Mouse (Mus musculus): ENCODE results near the gene Wdr46.

Wdr46 gene

DNA sequence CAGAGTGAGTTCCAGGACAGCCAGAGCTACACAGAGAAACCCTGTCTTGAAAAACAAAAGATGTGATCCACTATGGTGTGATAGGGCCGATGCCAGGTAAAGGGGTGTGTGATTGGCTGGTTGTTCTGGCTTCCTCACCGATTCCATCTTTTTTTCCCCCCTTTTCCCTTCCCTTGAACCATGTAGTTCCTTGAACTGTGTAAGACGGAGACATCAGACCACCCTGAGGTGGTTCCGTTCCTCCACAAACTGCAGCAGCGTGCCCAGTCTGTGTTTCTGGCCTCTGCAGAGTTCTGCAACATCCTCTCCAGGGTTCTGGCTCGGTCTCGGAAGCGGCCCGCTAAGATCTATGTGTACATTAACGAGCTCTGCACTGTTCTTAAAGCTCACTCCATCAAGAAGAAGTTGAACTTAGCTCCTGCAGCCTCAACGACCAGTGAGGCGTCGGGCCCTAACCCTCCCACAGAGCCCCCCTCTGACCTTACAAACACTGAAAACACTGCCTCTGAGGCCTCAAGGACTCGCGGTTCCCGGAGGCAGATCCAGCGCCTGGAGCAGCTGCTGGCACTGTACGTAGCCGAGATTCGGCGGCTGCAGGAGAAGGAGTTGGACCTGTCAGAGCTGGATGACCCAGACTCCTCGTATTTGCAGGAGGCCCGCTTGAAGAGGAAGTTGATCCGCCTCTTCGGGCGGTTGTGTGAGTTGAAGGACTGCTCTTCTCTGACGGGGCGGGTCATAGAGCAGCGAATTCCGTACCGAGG lies 29.2 kb upstream of the Wdr46 start:
- no peak for DNase-seq (ENCODE audit: low spot score in 2 of 2)

DNA sequence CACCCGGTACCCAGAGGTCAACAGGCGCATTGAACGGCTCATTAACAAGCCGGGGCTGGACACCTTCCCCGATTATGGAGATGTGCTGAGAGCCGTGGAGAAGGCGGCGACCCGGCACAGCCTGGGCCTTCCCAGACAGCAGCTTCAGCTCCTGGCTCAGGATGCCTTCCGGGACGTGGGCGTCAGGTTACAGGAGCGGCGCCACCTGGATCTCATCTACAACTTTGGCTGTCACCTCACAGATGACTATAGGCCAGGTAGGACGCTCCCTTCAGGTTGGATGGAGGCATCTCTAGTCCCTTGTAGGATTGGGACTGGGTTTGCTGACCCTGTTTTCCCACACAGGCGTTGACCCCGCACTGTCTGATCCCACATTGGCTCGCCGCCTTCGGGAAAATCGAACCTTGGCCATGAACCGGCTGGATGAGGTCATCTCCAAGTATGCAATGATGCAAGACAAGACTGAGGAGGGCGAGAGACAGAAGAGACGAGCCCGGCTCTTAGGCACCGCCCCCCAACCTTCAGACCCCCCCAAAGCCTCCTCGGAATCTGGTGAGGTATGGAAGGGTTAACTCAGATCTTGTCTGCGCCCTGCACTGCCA lies 28.5 kb upstream of the Wdr46 start:
- DNase-seq (ENCODE audit: low spot score in 2 of 2) = no peak

DNA sequence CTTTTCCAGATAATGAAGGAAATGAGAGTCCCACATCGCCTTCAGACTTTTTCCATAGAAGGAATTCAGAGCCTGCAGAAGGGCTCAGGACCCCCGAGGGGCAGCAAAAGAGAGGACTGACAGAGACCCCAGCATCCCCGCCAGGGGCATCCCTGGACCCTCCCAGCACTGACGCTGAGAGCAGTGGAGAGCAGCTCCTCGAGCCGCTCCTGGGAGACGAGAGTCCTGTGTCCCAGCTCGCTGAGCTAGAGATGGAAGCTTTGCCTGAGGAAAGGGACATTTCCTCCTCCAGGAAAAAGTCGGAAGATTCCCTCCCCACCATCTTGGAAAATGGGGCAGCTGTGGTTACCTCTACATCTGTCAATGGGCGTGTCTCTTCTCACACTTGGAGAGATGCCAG lies 27.2 kb upstream of the Wdr46 start:
- DNase-seq (ENCODE audit: low spot score in 2 of 2) = no peak

DNA sequence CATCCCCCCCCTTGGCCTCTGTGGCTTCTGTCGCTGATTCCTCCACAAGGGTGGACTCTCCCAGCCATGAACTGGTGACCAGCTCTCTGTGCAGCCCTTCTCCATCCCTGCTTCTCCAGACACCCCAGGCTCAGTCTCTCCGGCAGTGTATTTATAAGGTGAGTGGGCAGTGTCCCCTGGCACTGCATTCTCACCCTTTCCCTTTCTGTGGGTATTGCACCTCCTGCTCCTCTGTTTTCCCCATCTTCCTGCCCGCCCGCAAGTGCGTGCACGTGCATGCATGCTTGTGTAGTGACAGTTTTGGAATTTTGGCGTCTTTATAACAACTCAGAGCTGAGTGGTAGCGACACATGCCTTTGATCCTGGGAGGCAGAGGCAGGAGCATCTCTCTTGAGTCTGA lies 26.6 kb upstream of the Wdr46 start:
- DNase-seq (ENCODE audit: low spot score in 2 of 2) = no peak

DNA sequence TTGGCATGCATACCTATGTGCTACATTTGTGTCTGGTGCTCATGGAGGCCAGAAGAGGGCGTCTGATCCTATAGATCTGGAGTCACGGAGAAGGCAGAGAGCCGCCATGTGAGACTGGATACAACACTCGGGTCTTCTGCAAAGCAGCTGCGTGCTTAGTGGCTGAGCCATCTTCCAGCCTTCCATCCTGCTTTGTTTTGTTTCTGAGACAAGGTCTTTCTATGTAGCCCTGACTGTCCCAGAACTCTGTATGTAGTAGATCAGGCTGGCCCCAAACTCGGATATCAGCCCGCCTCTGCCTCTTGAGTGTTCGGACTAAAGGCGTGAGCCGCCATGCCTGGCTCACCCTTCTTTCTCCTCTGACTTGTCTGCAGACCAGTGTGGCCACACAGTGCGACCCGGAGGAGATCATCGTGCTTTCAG lies 25.5 kb upstream of the Wdr46 start:
- no peak for DNase-seq (ENCODE audit: low spot score in 2 of 2)

DNA sequence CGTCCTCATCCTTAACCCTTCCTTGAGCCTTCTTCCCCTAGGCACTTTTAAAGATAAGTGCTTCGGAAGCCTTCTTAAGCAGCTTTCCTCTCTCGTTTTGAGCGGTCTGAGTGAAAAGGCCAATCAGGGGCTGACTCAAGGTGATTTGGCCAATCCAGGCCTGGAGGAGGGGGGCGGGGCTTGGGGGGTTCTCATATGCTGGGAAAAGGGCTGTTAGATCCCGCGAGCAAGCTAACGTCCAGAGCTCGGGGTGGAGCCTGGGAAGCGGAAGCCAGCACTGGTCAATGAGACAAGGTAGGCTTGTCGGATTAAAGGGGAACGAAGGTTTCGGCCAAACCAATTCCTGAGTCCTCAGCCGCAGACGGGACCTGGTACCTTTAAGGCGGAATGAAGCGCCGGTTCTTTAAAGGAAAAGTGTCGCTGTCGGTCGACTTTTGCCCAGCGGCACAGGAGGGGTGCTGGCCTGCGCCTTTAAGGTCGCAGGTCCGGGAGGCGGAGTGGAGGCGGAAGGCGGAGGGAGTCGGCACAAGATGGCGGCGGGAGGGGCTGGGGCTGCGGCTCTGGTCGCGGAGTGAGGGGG lies 24.7 kb upstream of the Wdr46 start, which contains the start of the genes Tapbp and Zbtb22:
Gene Tapbp, plus strand, starts transcription at position 229 of the 580 bp plus-strand sequence.
Gene Zbtb22, plus strand, starts transcription at position 234 of the 580 bp plus-strand sequence.
- DNase-seq (ENCODE audit: low spot score in 2 of 2) = peak; percentile 91 to 94

DNA sequence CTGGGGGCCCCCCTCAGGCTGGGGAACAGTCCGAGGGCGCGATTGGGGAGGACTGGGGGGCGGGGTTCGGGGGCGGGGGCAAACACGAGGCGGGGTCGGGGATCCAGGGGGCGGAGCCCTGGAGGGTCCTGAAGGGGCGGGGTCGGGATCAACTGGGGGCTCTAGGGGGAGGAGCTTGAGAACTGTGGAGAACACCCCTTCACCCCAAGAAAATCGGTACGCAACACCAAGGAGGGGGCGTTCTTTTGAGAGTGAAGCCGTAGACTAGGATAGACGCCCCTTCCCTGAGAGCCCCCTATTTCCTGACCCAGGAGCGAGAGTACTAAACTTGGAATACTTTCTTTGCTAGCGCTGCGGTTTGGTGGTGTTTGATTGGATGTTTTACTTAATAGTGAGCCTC lies 24.2 kb upstream of the Wdr46 start:
- DNase-seq (ENCODE audit: low spot score in 2 of 2) = no peak

DNA sequence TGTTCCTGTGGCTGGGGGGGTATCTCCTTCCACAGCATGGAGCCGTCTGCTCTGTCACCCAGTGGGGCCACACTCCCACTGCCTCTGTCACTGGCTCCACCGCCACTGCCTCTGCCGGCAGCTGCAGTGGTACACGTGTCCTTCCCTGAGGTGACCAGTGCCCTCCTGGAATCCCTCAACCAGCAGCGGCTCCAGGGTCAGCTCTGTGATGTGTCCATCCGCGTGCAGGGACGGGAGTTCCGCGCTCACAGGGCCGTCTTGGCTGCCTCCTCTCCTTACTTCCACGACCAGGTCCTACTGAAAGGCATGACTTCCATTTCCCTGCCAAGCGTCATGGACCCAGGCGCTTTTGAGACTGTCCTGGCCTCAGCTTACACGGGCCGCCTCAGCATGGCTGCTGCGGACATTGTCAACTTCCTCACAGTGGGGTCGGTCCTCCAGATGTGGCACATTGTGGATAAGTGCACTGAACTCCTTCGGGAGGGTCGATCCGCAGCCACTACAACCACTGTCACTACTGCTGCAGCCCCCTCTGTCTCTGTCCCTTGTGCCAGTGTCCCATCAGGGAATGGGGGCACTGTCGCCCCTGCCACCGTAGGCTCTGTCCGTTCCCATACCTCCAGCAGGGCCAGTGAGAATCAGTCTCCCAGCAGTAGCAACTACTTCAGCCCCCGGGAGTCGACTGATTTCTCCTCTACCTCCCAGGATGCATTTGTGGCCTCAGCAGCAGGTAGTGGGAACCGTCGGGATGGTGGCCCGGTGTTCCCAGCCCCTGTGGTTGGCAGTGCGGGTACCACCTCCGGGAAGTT lies 23.4 kb upstream of the Wdr46 start:
- DNase-seq (ENCODE audit: low spot score in 2 of 2) = no peak

DNA sequence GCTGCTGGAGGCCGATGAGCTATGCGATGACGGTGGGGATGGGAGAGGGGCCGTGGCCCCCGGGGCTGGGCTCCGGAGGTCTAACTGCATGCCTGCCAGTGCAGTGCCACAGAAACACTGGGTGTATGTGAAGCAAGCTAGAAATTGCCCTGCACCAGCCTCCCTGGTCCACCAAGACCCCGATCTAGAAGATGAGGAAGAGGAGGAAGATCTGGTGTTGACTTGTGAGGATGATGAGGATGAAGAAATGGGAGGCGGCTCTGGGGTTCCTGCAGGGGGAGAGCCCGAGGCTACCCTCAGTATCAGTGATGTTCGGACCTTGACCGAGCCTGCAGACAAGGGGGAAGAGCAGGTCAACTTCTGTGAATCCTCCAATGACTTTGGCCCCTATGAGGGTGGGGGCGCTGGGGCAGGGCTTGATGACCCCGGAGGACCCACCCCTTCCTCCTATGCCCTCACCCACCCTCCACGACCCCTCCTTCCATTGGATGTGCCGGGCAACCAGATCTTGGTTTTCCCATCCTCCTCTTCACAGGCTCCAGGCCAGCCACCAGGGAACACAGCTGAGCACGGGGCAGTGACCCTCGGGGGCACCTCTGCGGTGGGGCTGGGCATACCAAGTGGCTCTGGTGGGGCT lies 22.7 kb upstream of the Wdr46 start:
- no peak for DNase-seq (ENCODE audit: low spot score in 2 of 2)

DNA sequence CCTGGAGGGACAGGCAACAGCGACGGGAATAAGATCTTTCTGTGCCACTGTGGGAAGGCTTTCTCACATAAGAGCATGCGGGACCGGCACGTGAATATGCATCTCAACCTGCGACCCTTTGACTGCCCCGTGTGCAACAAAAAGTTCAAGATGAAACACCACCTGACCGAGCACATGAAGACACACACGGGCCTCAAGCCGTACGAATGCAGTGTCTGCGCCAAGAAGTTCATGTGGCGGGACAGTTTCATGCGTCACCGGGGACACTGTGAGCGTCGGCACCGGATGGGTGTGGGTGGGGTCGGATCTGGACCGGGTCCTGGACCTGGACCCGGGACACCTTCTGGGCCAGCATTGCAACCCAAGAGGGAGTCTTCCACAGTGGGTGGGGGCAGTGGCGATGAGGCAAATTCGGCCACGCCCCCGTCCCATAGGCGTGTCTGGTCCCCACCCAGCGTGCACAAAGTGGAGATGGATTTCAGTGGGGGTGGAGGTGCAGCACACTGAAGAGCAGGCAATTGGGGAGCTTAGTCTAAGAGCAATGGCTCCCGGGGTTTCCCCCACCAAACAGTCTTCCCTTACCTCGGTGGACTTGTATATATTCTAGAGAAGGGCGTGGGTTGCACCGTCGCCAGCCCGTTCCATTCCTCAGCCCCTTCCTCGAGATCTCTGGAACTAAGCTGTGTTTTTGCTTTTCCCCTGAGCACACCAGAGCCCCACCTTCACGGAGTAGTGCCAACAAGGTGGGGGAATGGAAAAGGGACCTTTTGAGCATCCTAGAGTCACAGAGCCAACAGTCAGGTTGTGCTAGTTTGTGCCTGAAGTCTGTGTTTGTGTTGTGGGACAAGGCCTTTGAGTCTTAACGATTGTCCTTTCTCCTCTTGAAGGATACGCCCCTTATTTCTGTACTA lies 21.9 kb upstream of the Wdr46 start:
- peak in 1 of 2 experiments; percentile 2 for DNase-seq (ENCODE audit: low spot score in 2 of 2)

DNA sequence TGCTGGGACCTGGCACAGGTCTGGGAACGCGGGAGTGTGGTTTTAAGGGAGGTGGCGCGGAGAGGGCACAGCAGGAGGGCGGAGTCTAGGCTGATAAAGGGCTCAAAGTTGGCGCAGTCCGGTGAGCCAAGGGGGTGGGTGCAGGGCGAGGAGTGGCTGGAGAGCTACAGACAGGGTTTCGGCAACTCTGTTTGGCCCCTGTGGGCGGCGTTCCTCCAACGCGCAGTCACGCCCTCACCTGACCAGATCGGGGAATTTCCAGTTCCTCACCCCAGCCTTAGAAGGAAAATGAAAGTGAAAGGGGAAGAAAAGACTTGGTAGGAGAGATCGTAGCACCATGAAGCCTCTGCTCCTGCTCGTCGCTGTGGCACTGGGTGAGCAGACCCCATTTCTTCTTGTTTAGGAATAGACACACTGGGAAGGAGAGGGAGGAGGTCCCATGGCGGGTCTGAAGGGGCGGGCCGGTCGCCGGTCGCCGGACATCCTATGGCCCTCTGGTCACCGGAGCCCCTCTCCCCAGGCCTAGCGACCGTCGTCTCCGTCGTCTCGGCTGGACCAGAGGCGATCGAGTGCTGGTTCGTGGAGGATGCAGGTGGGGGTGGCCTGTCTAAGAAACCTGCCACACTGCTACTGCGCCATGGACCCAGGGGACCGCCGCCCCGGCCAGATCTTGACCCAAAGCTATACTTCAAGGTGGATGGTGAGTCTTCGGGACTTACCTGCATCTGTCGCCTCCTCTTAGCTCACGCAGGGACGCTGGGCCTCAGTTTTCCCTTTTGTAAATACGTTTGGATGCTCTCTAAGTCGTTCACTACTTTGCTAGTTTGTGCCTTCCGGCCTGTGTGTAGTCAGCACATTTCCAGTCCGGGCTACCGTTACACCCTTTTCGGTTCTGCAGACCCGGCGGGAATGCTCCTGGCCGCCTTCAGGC lies 20.8 kb upstream of the Wdr46 start:
- no peak for DNase-seq (ENCODE audit: low spot score in 2 of 2)

DNA sequence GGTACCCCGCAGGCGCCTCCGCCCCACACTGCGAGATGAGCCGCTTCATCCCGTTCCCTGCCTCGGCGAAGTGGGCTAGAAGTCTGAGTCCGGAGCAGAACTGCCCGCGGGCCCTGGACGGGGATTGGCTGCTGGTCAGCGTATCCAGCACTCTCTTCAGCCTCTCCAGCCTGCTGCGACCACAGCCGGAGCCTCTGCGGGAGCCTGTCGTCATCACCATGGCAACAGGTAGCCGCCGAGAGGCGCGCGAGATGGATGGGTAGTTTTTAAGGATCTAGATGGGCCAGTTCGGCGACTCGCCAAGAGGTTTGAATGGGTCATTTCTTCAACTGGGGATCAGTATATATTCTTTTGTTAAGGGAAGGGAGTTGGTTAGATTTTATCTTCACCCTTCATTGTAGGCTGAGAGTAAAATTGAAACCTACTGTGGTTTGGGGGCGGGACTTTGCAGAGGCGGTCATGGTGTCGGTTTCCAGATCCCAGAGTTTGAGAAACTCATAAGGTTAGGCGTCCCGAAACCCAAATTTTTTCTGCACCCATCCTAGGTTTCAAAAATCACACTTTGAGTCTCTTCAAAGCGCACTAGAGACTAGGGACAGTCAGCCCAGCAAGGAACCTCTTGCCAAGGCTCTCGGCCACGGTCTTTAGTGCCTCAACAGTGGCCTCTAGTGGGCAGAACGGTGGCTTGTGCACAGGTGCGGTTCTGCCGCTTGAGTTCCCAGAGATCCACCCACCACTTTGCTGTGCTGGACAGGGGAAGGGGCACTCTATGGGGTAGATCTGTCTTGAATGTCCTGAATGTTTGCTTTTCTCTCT lies 20.0 kb upstream of the Wdr46 start:
- DNase-seq (ENCODE audit: low spot score in 2 of 2) = peak; percentile 67 to 70

DNA sequence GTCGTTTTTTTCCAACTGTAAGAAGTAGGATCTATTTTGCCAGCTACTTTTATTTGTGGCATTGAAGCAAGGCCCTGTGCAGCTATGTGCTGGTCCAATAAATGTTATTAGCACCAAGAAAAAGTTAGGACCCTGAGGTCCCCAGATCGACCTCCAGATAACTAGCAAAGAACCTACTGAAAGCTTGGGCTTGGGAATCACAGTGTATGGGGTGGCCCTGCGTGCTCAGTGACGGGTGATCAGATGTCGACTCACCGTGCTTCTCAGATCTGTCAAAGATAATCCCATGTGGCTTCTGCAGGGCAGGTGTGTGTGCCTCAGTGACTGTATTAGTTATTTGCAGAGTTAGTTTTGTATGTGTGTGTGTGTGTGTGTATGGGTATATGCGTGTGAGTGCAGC lies 19.1 kb upstream of the Wdr46 start:
- no peak for DNase-seq (ENCODE audit: low spot score in 2 of 2)

DNA sequence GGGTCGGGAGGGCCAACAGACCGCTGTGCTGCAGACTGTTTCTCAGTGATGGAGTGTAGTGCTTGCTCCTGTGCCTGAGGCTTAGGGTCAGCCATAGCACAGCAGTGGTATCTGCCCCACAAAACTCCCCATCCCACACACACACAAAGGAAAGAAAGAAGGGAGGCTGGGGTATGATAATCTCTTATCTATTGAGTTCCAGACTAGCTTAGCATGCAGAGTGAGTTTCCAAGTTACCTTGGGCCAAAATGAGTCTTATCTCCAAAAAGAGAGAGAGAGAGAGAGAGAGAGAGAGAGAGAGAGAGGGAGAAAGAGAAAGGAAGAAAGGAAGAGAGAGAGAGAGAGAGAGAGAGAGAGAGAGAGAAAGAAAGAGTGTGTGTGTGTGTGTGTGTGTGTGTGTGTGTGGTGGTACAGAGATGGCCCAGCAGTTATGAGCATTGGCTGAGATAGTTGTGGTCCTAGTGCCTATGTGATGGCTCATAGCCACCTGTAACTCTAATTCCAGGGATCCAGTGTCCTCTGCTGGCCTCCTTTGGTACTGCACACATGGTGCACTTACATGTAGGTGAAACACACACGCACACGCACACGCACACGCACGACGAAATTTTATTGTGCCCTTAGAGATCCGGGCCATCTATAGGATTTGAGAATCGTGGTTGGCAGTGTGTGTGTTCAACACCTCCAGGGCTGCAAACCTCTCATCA lies 15.7 kb upstream of the Wdr46 start:
- DNase-seq (ENCODE audit: low spot score in 2 of 2) = no peak

DNA sequence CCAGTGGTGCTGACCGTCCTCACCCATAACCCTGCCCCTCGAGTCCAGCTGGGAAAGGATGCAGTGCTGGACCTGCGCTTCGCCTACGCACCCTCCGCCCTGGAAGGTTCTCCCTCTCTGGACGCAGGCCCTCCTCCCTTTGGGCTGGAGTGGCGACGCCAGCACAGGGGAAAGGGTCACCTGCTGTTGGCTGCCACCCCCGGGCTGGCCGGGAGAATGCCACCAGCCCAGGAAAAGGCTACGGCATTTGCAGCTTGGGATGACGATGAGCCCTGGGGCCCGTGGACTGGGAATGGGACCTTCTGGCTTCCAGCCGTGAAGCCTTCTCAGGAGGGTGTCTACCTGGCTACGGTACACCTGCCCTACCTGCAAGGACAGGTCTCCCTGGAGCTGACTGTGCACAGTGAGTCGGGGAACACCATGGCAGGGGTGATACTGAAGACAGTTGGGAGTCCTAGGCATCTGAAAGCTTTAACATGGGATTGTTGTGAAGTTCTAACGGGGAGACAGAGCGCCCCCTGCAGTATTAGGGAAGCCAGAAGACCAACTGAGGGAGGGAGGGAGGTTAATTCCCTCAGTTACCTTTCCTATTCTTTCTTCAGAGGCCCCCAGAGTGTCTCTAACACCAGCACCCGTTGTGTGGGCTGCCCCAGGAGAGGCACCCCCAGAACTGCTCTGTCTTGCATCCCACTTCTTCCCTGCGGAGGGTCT lies 14.9 kb upstream of the Wdr46 start:
- no peak for DNase-seq (ENCODE audit: low spot score in 2 of 2)

DNA sequence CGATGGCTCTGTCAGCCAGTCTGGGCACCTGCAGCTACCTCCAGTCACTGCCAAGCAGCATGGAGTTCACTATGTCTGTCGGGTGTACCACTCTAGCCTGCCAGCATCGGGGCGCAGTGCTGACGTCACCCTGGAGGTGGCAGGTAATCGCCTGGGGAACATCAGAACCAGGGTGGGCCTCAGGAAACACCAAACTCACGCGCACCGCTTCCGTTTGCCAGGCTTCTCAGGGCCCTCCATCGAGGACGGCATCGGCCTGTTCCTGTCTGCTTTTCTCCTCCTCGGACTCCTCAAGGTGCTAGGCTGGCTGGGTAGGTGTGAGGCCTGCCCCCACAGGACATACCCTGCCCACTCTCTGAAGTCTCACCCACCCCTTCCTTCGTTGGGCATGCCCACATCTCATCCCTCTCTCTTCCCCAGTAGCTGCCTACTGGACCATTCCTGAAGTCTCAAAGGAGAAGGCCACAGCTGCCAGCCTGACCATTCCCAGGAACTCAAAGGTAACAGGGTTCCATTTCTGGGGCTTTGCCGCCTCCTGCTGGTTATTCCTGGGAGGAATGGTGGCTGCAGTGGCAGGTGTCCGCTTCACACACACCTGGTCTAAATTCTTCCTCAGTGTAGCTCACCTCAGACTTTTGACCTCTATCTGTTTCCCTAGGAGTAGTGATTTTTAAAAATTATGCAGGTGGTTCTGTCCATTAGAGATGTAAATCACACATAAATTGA lies 14.1 kb upstream of the Wdr46 start:
- no peak for DNase-seq (ENCODE audit: low spot score in 2 of 2)

Measured in frontal cortex, postnatal 25 days (tissue).